8 mouse cellular contexts compared by ENCODE assay signal in the genomic region with DNA sequence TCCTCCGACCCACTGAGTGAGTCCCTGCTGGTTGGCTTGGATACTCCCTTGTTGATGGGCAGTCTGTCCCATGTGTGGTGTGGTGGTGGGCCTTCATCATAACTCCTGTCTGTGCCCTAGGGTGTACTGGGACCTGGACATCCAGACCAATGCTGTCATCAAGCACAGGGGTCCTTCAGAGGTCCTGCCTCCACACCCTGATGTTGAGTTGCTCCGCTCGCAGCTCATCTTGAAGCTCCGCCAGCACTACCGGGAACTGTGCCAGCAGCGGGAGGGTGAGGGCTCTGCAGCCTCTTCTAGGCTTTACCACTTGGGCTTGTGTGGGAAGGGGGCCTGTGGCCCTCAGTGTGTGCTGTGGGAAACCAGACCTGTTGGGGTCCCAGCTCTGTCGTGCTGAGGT. TPM values are rescaled to one million over a fixed set of nuclear protein-coding genes. Genes with fewer than 3 reads are reported as not detected.
DNase-seq lines count a peak whose midpoint lies in the region; ATAC-seq and TF ChIP-seq lines count a peak whose summit lies in the region.

No protein-coding gene starts in this region.

- peaks cover 7% of the 10 kb centered on the region; the same call in 1 of the 2 replicates for H3K36me3 ChIP-seq in kidney, adult 2 months (ENCODE audit: control insufficient read depth, insufficient read depth, low read length)
- H3K36me3 ChIP-seq in kidney, embryonic 16.5 days (ENCODE audit: insufficient read depth, low read length) = peaks cover 72% of the 10 kb centered on the region

- no peak for TF ChIP-seq POLR2A in kidney, adult 2 months (IDR thresholded peaks at IDR 0.05; ENCODE audit: low read depth, low read length)
- TF ChIP-seq POLR2A in brain, embryonic 14.5 days (IDR thresholded peaks at IDR 0.05; ENCODE audit: borderline replicate concordance, extremely low read depth, insufficient read depth, insufficient read length, poor library complexity, severe bottlenecking) = no peak

- WGBS in kidney, adult 2 months = 37% methylated on average over 7 of the region's 7 CpGs
- WGBS in kidney, embryonic 16.5 days = 64% methylated on average over 7 of the region's 7 CpGs

- H3K27ac ChIP-seq in kidney, adult 2 months (ENCODE audit: insufficient read depth, low read depth, low read length) = no peak overlapping the region
- no peak overlapping the region for H3K27ac ChIP-seq in kidney, embryonic 16.5 days (ENCODE audit: low read length)

- no peaks in the 10 kb centered on the region for H3K9me3 ChIP-seq in kidney, embryonic 16.5 days (ENCODE audit: low read length)

- H3K4me3 ChIP-seq in kidney, adult 2 months (ENCODE audit: insufficient read depth, low read depth, low read length) = no peak overlapping the region
- H3K4me3 ChIP-seq in kidney, embryonic 16.5 days (ENCODE audit: low read length) = no peak overlapping the region

- DNase-seq in kidney, adult 2 months = peak; percentile 67
- peak; percentile 77 for DNase-seq in brain, embryonic 14.5 days (ENCODE audit: low read depth)
- peak; percentile 75 to 77 for DNase-seq in gastrocnemius, postnatal 4 days (ENCODE audit: low spot score in 2 of 2)
- DNase-seq in layer of hippocampus, postnatal 14 days (ENCODE audit: low spot score in 2 of 2) = peak; percentile 78 to 80
- no peak for DNase-seq in embryo, embryonic 9.5 days (ENCODE audit: extremely low spot score)
- no peak for DNase-seq in spleen, postnatal 36 days (ENCODE audit: low spot score in 2 of 2)

- peaks cover 4% of the 10 kb centered on the region; the same call in 1 of the 2 replicates for H3K4me1 ChIP-seq in kidney, adult 2 months (ENCODE audit: control insufficient read depth, insufficient read depth, low read length)
- peaks cover 15% of the 10 kb centered on the region for H3K4me1 ChIP-seq in kidney, embryonic 16.5 days (ENCODE audit: insufficient read depth, low read length)

- H3K4me2 ChIP-seq in kidney, embryonic 16.5 days (replicated peaks; ENCODE audit: low read depth, low read length) = no peak overlapping the region

- TF ChIP-seq CTCF in kidney, adult 2 months (conservative IDR thresholded peaks at IDR 0.05; ENCODE audit: insufficient read depth, insufficient read length, low read depth, low read length) = no peak
- TF ChIP-seq CTCF in brain, embryonic 14.5 days (IDR thresholded peaks at IDR 0.05; ENCODE audit: borderline replicate concordance, extremely low read depth, insufficient read depth, insufficient read length) = no peak

- no peak overlapping the region for H3K9ac ChIP-seq in kidney, embryonic 16.5 days (replicated peaks; ENCODE audit: low read length)

- no peak for ATAC-seq in kidney, embryonic 16.5 days (ENCODE audit: low FRiP score, low TSS enrichment)
- peak; percentile 27; the same call in 1 of the 2 replicates for ATAC-seq in megakaryocyte-erythroid progenitor cell, adult 5-6 weeks (replicated peaks; ENCODE audit: low FRiP score, low TSS enrichment, poor library complexity, severe bottlenecking)

- H3K27me3 ChIP-seq in kidney, adult 2 months (replicated peaks; ENCODE audit: control insufficient read depth, insufficient read depth, low read length) = no peaks in the 10 kb centered on the region
- no peaks in the 10 kb centered on the region for H3K27me3 ChIP-seq in kidney, embryonic 16.5 days (ENCODE audit: insufficient read depth, low read length)

RNA-seq across cellular contexts. Expression of gene Pcif1, which starts 6.7 kb away (rescaled TPM):
- polyA plus RNA-seq in kidney, adult 2 months (2012; rRNA removed) = 37.2 and 43.1 TPM in 2 replicates
- polyA plus RNA-seq in kidney, embryonic 16.5 days (2015; fragmentation: Nextera tagmentation; extraction: Ambion mirVana) = 74.9 and 79.7 TPM in 2 replicates
- 55.5 and 60.1 TPM in 2 replicates for polyA plus RNA-seq in brain, embryonic 14.5 days (2012; rRNA removed)
- total RNA-seq in gastrocnemius, postnatal 4 days (2021) = 10 to 100 TPM; 42.1 to 43.3 TPM
- total RNA-seq in layer of hippocampus, postnatal 14 days (2021) = 10 to 100 TPM; 43.5 to 48.8 TPM
- total RNA-seq in megakaryocyte-erythroid progenitor cell, adult 5-6 weeks (2014; fragmentation: Nextera tagmentation) = 59.0 and 61.7 TPM in 2 replicates
- total RNA-seq in megakaryocyte-erythroid progenitor cell, adult 5-6 weeks (2017) = 13.2 and 16.3 TPM in 2 replicates

RNA-seq across cellular contexts. Expression of gene Zfp335, which starts 25.8 kb away (rescaled TPM):
- polyA plus RNA-seq in kidney, adult 2 months (2012; rRNA removed) = 20.4 and 25.7 TPM in 2 replicates
- 15.1 and 16.2 TPM in 2 replicates for polyA plus RNA-seq in kidney, embryonic 16.5 days (2015; fragmentation: Nextera tagmentation; extraction: Ambion mirVana)
- polyA plus RNA-seq in brain, embryonic 14.5 days (2012; rRNA removed) = 43.2 and 47.0 TPM in 2 replicates
- total RNA-seq in gastrocnemius, postnatal 4 days (2021) = 10 to 100 TPM; 11.7 to 14.3 TPM
- total RNA-seq in layer of hippocampus, postnatal 14 days (2021) = 10 to 100 TPM; 25.0 to 26.4 TPM
- 23.5 and 27.2 TPM in 2 replicates for total RNA-seq in megakaryocyte-erythroid progenitor cell, adult 5-6 weeks (2014; fragmentation: Nextera tagmentation)
- total RNA-seq in megakaryocyte-erythroid progenitor cell, adult 5-6 weeks (2017) = 5.8 and 8.6 TPM in 2 replicates

RNA-seq across cellular contexts. Expression of gene Pltp, which starts 28.3 kb away (rescaled TPM):
- 39.6 and 41.5 TPM in 2 replicates for polyA plus RNA-seq in kidney, adult 2 months (2012; rRNA removed)
- 44.8 and 47.5 TPM in 2 replicates for polyA plus RNA-seq in kidney, embryonic 16.5 days (2015; fragmentation: Nextera tagmentation; extraction: Ambion mirVana)
- 62.2 and 109 TPM in 2 replicates for polyA plus RNA-seq in brain, embryonic 14.5 days (2012; rRNA removed)
- 10 to 100 TPM in 1 of 2 experiments, 1 to 10 TPM in 1; 9.5 to 15.5 TPM for total RNA-seq in gastrocnemius, postnatal 4 days (2021)
- 100 to 1,000 TPM in 1 of 2 experiments, 10 to 100 TPM in 1; 72.5 to 107 TPM for total RNA-seq in layer of hippocampus, postnatal 14 days (2021)
- total RNA-seq in megakaryocyte-erythroid progenitor cell, adult 5-6 weeks (2014; fragmentation: Nextera tagmentation) = not detected in 2 replicates
- total RNA-seq in megakaryocyte-erythroid progenitor cell, adult 5-6 weeks (2017) = not detected in 2 replicates

RNA-seq across cellular contexts. Expression of gene Neurl2, which starts 52.5 kb away (rescaled TPM):
- 3.7 and 4.7 TPM in 2 replicates for polyA plus RNA-seq in kidney, adult 2 months (2012; rRNA removed)
- polyA plus RNA-seq in kidney, embryonic 16.5 days (2015; fragmentation: Nextera tagmentation; extraction: Ambion mirVana) = 8.8 and 9.0 TPM in 2 replicates
- polyA plus RNA-seq in brain, embryonic 14.5 days (2012; rRNA removed) = 5.1 and 7.0 TPM in 2 replicates
- 10 to 100 TPM; 38.5 to 41.9 TPM for total RNA-seq in gastrocnemius, postnatal 4 days (2021)
- 1 to 10 TPM; 3.9 to 4.1 TPM for total RNA-seq in layer of hippocampus, postnatal 14 days (2021)
- 0.26 and 1.8 TPM in 2 replicates for total RNA-seq in megakaryocyte-erythroid progenitor cell, adult 5-6 weeks (2014; fragmentation: Nextera tagmentation)
- 2.3 TPM in 1 of 2 replicates, not detected in the other for total RNA-seq in megakaryocyte-erythroid progenitor cell, adult 5-6 weeks (2017)

RNA-seq across cellular contexts. Expression of gene Ctsa, which starts 53.1 kb away (rescaled TPM):
- polyA plus RNA-seq in kidney, adult 2 months (2012; rRNA removed) = 504 and 687 TPM in 2 replicates
- 206 and 211 TPM in 2 replicates for polyA plus RNA-seq in kidney, embryonic 16.5 days (2015; fragmentation: Nextera tagmentation; extraction: Ambion mirVana)
- 125 and 165 TPM in 2 replicates for polyA plus RNA-seq in brain, embryonic 14.5 days (2012; rRNA removed)
- 10 to 100 TPM; 75.0 to 82.3 TPM for total RNA-seq in gastrocnemius, postnatal 4 days (2021)
- total RNA-seq in layer of hippocampus, postnatal 14 days (2021) = 10 to 100 TPM; 87.7 to 89.6 TPM
- total RNA-seq in megakaryocyte-erythroid progenitor cell, adult 5-6 weeks (2014; fragmentation: Nextera tagmentation) = 63.5 and 87.0 TPM in 2 replicates
- 40.0 and 58.0 TPM in 2 replicates for total RNA-seq in megakaryocyte-erythroid progenitor cell, adult 5-6 weeks (2017)

Comparison
In these comparisons a context has a peak if more than half of its experiments do, and no peak if none do; other contexts are left out.
1. DNase-seq: peak in kidney, adult 2 months (single experiment), brain, embryonic 14.5 days (single experiment), gastrocnemius, postnatal 4 days (2 of 2) and layer of hippocampus, postnatal 14 days (2 of 2); none in embryo, embryonic 9.5 days (single experiment) and spleen, postnatal 36 days (0 of 2).
2. RNA of gene Pltp, which starts 28.3 kb away (total RNA-seq): 72.5 to 107 TPM in layer of hippocampus, postnatal 14 days and 9.5 to 15.5 TPM in gastrocnemius, postnatal 4 days; not detected in megakaryocyte-erythroid progenitor cell, adult 5-6 weeks; every median in the first group is over 10 times any median in the second.